Mouse (Mus musculus): ENCODE measurements around the gene Nkx6-2. TPM values are rescaled to one million over a fixed set of nuclear protein-coding genes. Genes with fewer than 3 reads are reported as not detected.

Nkx6-2 gene
- polyA plus RNA-seq, 2 experiments, result not detected

- Histone ChIP-seq H3K27me3 (ENCODE audit: control insufficient read depth, insufficient read depth, low read length) (no peaks in the 10 kb centered on the region), H3K27ac (no peak overlapping the region), H3K4me1 (replicated peaks; ENCODE audit: control insufficient read depth in 2 of 2, insufficient read depth in 2 of 2, low read length in 1 of 2) (no peaks in the 10 kb centered on the region), H3K4me2 (ENCODE audit: low read depth) (no peak overlapping the region), H3K9me3 (ENCODE audit: control insufficient read depth, low read length) (no peaks in the 10 kb centered on the region), H3K4me3 (ENCODE audit: insufficient read depth in 1 of 2, low read depth in 2 of 2, low read length in 2 of 2) (no peak overlapping the region), H3K36me3 (replicated peaks; ENCODE audit: control insufficient read depth, insufficient read depth, low read depth) (no peaks in the 10 kb centered on the region), H3K9ac (replicated peaks) (no peak overlapping the region)
- ATAC-seq (ENCODE audit: insufficient read depth) (no peak), DNase-seq (ENCODE audit: low read depth in 3 of 3, low spot score in 3 of 3) (no peak)
- 75% methylated on average over 12 of the region's 12 CpGs for WGBS (ENCODE audit: insufficient replicate concordance)
- TF ChIP-seq CTCF (IDR thresholded peaks at IDR 0.05; ENCODE audit: low read depth) (no peak), EP300 (IDR thresholded peaks at IDR 0.05; ENCODE audit: low read depth) (no peak)
Measured at GRCm38 (mm10) chr7:139544706-139545625, 37.6 kb downstream of the Nkx6-2 start.

GRCm38 (mm10) chr7:139541422-139541821 is 41.2 kb downstream of the Nkx6-2 start:
- no peaks in the 10 kb centered on the region for H3K27me3 ChIP-seq (ENCODE audit: control insufficient read depth, insufficient read depth, low read length)
- 76% methylated on average over 6 of the region's 6 CpGs for WGBS (ENCODE audit: insufficient replicate concordance)
- H3K4me2 ChIP-seq (ENCODE audit: low read depth), result no peak overlapping the region
- no peak for DNase-seq (ENCODE audit: low read depth in 3 of 3, low spot score in 3 of 3)
- no peak for ATAC-seq (ENCODE audit: insufficient read depth)
- H3K9me3 ChIP-seq (ENCODE audit: control insufficient read depth, low read length), result no peaks in the 10 kb centered on the region
- H3K36me3 ChIP-seq (replicated peaks; ENCODE audit: control insufficient read depth, insufficient read depth, low read depth), result no peaks in the 10 kb centered on the region
- H3K9ac ChIP-seq (replicated peaks), result no peak overlapping the region
- H3K27ac ChIP-seq, result no peak overlapping the region
- TF ChIP-seq EP300 (IDR thresholded peaks at IDR 0.05; ENCODE audit: low read depth), result no peak
- TF ChIP-seq CTCF (IDR thresholded peaks at IDR 0.05; ENCODE audit: low read depth), result no peak
- H3K4me1 ChIP-seq (replicated peaks; ENCODE audit: control insufficient read depth in 2 of 2, insufficient read depth in 2 of 2, low read length in 1 of 2), result no peaks in the 10 kb centered on the region
- no peak overlapping the region for H3K4me3 ChIP-seq (ENCODE audit: insufficient read depth in 1 of 2, low read depth in 2 of 2, low read length in 2 of 2)

- TF ChIP-seq CTCF (IDR thresholded peaks at IDR 0.05; ENCODE audit: low read depth) (no peak), EP300 (IDR thresholded peaks at IDR 0.05; ENCODE audit: low read depth) (no peak)
Measured at GRCm38 (mm10) chr7:139540601-139541000, 42.0 kb downstream of the Nkx6-2 start.

GRCm38 (mm10) chr7:139538541-139538940 is 44.1 kb downstream of the Nkx6-2 start:
- DNase-seq (ENCODE audit: low read depth in 3 of 3, low spot score in 3 of 3) (no peak), ATAC-seq (ENCODE audit: insufficient read depth) (no peak)
- 65% methylated on average over 2 of the region's 2 CpGs for WGBS (ENCODE audit: insufficient replicate concordance)
- Histone ChIP-seq H3K36me3 (replicated peaks; ENCODE audit: control insufficient read depth, insufficient read depth, low read depth) (no peaks in the 10 kb centered on the region), H3K4me2 (ENCODE audit: low read depth) (no peak overlapping the region), H3K4me3 (ENCODE audit: insufficient read depth in 1 of 2, low read depth in 2 of 2, low read length in 2 of 2) (no peak overlapping the region), H3K9ac (replicated peaks) (no peak overlapping the region), H3K9me3 (ENCODE audit: control insufficient read depth, low read length) (no peaks in the 10 kb centered on the region), H3K27ac (no peak overlapping the region), H3K27me3 (ENCODE audit: control insufficient read depth, insufficient read depth, low read length) (no peaks in the 10 kb centered on the region), H3K4me1 (replicated peaks; ENCODE audit: control insufficient read depth in 2 of 2, insufficient read depth in 2 of 2, low read length in 1 of 2) (no peaks in the 10 kb centered on the region)
- no peak for TF ChIP-seq CTCF (IDR thresholded peaks at IDR 0.05; ENCODE audit: low read depth)
- TF ChIP-seq EP300 (IDR thresholded peaks at IDR 0.05; ENCODE audit: low read depth), result no peak

More at GRCm38 (mm10) chr7:139540601-139541000, 42.0 kb downstream of the Nkx6-2 start:
- H3K9ac ChIP-seq (replicated peaks), result no peak overlapping the region
- DNase-seq (ENCODE audit: low read depth in 3 of 3, low spot score in 3 of 3) (no peak), ATAC-seq (ENCODE audit: insufficient read depth) (no peak)
- no peaks in the 10 kb centered on the region for H3K27me3 ChIP-seq (ENCODE audit: control insufficient read depth, insufficient read depth, low read length)
- no peaks in the 10 kb centered on the region for H3K4me1 ChIP-seq (replicated peaks; ENCODE audit: control insufficient read depth in 2 of 2, insufficient read depth in 2 of 2, low read length in 1 of 2)
- H3K27ac ChIP-seq, result no peak overlapping the region
- H3K4me2 ChIP-seq (ENCODE audit: low read depth), result no peak overlapping the region
- no peaks in the 10 kb centered on the region for H3K36me3 ChIP-seq (replicated peaks; ENCODE audit: control insufficient read depth, insufficient read depth, low read depth)
- 50% methylated on average over 1 of the region's 1 CpGs for WGBS (ENCODE audit: insufficient replicate concordance)
- H3K4me3 ChIP-seq (ENCODE audit: insufficient read depth in 1 of 2, low read depth in 2 of 2, low read length in 2 of 2), result no peak overlapping the region
- no peaks in the 10 kb centered on the region for H3K9me3 ChIP-seq (ENCODE audit: control insufficient read depth, low read length)

GRCm38 (mm10) chr7:139537831-139538230 is 44.8 kb downstream of the Nkx6-2 start:
- TF ChIP-seq CTCF (IDR thresholded peaks at IDR 0.05; ENCODE audit: low read depth), result no peak
- no peak for TF ChIP-seq EP300 (IDR thresholded peaks at IDR 0.05; ENCODE audit: low read depth)
- Histone ChIP-seq H3K27ac (no peak overlapping the region), H3K36me3 (replicated peaks; ENCODE audit: control insufficient read depth, insufficient read depth, low read depth) (no peaks in the 10 kb centered on the region), H3K9me3 (ENCODE audit: control insufficient read depth, low read length) (no peaks in the 10 kb centered on the region), H3K4me1 (replicated peaks; ENCODE audit: control insufficient read depth in 2 of 2, insufficient read depth in 2 of 2, low read length in 1 of 2) (no peaks in the 10 kb centered on the region), H3K4me2 (ENCODE audit: low read depth) (no peak overlapping the region), H3K4me3 (ENCODE audit: insufficient read depth in 1 of 2, low read depth in 2 of 2, low read length in 2 of 2) (no peak overlapping the region), H3K27me3 (ENCODE audit: control insufficient read depth, insufficient read depth, low read length) (no peaks in the 10 kb centered on the region), H3K9ac (replicated peaks) (no peak overlapping the region)
- ATAC-seq (ENCODE audit: insufficient read depth) (no peak), DNase-seq (ENCODE audit: low read depth in 3 of 3, low spot score in 3 of 3) (no peak)
- WGBS (ENCODE audit: insufficient replicate concordance), result 81% methylated on average over 9 of the region's 9 CpGs

Measured in liver, embryonic 14.5 days (tissue).